Mouse (Mus musculus) cerebellum, adult 2 months (tissue): ENCODE results near the gene Snx3. TPM values are rescaled to one million over a fixed set of nuclear protein-coding genes. Genes with fewer than 3 reads are reported as not detected.

Experiments
- DNase-seq, 2 experiments: peaks; one replicate each; pipeline ENCODE4 v3.0.0; 2021
- H3K27ac ChIP-seq: fragments of 200-500 bp; 2 replicates; pipeline ENCODE4 v1.5.1; 2012; ENCODE audit warnings: low read length, control low read depth, inconsistent platforms; ENCODE audit not compliant: insufficient read depth
- H3K27me3 ChIP-seq: fragments of 200-500 bp; 2 replicates; pipeline ENCODE4 v1.6.1; 2012; ENCODE audit warnings: inconsistent platforms, mild to moderate bottlenecking, low read length, moderate library complexity; ENCODE audit not compliant: control insufficient read depth, insufficient read depth
- H3K4me1 ChIP-seq: fragments of 200-500 bp; 2 replicates; pipeline ENCODE4 v1.6.1; 2011; ENCODE audit warnings: low read length; ENCODE audit not compliant: control insufficient read depth, insufficient read depth
- H3K4me3 ChIP-seq: fragments of 200-500 bp; replicated peaks from 2 replicates; pipeline ENCODE3; 2011; ENCODE audit warnings: mild to moderate bottlenecking, low read depth, low read length, control low read depth; ENCODE audit not compliant: insufficient read depth
- CTCF ChIP-seq: fragments of 200-500 bp; IDR thresholded peaks from 2 replicates; pipeline ENCODE4 v1.5.1; 2011; ENCODE audit warnings: low read depth, mild to moderate bottlenecking, control low read depth, low read length, moderate library complexity, borderline replicate concordance; ENCODE audit not compliant: insufficient read depth
- POLR2A ChIP-seq: fragments of 200-500 bp; IDR thresholded peaks from 2 replicates; pipeline ENCODE4 v1.6.1; 2011; ENCODE audit warnings: low read length, control low read depth, borderline replicate concordance; ENCODE audit not compliant: insufficient read depth
- WGBS: fragments of 180-500 bp; shearing (Covaris S2); methylation state at CpG from one replicate; pipeline ENCODE4 v1.1.7; 2018; 5-methylcytosine and 5-hydroxymethylcytosine counted together
- polyA plus RNA-seq: library from polyadenylated mRNA; depleted of rRNA; stranded (reverse); fragments of >200 nt; gene quantifications from 2 replicates; pipeline ENCODE4 v1.2.3, GENCODE M21; 2012

The Snx3 gene
- polyA plus RNA-seq, 1 experiment: 388 TPM

DNA sequence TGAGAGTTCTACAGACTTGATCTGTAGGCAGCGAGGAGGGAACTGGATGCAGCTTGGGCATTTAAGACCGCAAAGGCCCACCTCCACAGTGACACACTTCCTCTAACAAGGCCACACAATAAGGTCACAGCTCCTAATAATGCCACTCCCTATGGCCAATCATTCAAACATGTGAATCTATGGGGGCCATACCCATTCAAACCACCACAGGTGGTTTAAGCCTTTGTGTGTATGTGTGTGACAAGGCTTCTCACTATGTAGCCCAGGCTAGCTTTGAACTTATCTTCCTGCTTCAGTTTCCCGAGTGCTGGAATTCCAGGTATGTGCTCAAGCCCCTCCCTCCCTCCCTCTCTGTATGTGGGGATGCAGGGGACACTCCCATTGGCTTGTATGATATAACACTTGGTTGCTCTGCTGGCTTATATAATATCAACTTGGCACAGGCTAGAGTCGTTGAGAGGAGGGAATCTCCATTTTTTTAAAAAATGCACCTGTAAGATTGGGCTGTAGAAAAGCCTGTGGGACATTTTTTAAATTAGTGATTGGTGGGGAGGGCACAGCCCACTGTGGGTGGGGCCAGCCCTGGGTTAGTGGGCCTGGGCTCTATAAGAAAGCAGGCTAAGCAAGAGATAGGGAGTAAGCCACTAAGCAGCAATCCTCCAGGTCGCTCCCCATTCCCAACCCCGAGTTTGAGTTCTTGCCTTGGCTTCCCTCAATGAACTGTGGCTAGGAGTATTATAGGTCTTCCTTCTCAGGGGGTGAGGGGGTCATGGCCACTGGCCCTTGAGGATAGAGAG, 44.1 kb downstream of the Snx3 start:
- no peaks in the 10 kb centered on the region for H3K4me1 ChIP-seq
- H3K27ac ChIP-seq: no peak overlapping the region
- DNase-seq: no peak
- no peak overlapping the region for H3K4me3 ChIP-seq
- H3K27me3 ChIP-seq: no peaks in the 10 kb centered on the region
- TF ChIP-seq POLR2A (no peak), CTCF (no peak)
- 80% methylated on average over 6 of the region's 6 CpGs for WGBS

DNA sequence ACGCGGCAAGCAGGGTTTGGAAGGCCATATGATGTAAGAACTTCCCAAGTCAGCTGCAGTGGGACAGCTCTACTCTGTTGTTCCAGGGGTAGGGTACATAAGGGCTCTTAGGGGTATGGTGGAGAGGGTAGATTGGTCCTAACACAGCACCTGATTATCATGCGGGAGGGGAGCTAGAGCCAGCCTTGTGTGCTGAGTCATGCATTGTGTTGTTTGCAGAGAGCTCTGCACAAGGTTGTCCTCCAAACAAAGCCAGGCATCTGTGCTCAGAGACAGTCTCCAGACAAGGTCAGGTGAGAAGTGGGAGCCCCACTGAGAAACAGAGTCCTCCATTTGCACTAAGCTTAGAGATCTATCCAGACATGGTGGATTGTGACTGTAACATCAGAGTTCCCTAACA, 44.7 kb downstream of the Snx3 start:
- 97% methylated on average over 3 of the region's 3 CpGs for WGBS
- DNase-seq: no peak
- Histone ChIP-seq H3K27ac (no peak overlapping the region), H3K27me3 (no peaks in the 10 kb centered on the region), H3K4me1 (no peaks in the 10 kb centered on the region), H3K4me3 (no peak overlapping the region)
- TF ChIP-seq POLR2A: no peak
- TF ChIP-seq CTCF: no peak

DNA sequence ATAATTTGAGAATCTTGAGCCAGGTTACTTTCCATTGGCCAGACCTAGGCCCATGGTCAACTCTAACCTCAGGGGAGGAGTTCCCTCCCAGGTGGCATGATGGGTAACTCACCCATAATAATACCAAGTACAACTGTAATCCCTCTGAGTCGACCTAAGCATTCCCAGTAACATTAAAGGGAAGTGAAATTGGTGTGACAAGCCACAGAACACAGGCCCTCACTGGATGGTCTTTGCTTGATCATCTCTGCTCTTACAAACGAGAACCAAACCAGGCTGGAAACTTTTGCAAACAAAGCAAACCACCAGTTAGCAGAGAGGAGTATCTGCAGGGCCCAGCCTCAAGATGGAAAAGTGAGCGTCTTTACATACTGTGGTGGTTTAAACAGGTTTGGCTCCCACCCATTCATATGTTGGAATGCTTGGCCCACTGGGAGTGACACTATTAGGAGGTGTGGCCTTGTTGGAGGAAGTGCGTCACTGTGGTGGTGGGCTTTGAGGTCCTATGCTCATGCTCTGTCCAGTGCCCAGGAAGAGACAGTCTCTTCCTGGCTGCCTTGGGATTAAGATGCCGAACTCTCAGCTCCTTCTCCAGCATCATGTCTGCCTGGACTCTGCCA, 57.9 kb downstream of the Snx3 start:
- Histone ChIP-seq H3K4me3 (no peak overlapping the region), H3K27me3 (peaks cover 1% of the 10 kb centered on the region; the same call in 1 of the 2 replicates), H3K4me1 (no peaks in the 10 kb centered on the region), H3K27ac (no peak overlapping the region)
- no peak for DNase-seq
- WGBS: 81% methylated on average over 5 of the region's 5 CpGs
- TF ChIP-seq CTCF: no peak
- no peak for TF ChIP-seq POLR2A

DNA sequence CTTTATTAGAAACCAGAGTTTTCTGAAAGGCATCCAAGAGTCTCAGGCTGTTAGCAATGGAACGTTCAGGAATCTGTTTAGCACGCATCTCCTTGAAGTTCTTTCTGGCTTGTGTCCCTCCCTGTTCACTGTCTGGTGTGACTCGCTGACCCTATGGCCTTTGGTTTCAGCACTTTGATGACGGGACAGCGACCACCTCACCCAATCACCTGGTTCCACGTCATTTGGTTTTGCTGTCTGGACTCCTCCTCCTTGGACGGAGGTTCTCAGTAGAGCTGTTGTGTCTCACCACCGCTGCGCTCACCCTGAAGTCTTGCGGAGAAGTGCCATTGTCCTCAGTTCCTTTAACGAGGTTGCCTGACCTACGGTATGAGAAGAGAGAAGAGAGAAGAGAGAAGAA, 60.4 kb downstream of the Snx3 start:
- no peak overlapping the region for H3K4me3 ChIP-seq
- WGBS: 5% methylated on average over 12 of the region's 12 CpGs
- no peak overlapping the region for H3K27ac ChIP-seq
- DNase-seq: no peak
- H3K27me3 ChIP-seq: peaks cover 1% of the 10 kb centered on the region; the same call in 1 of the 2 replicates
- TF ChIP-seq CTCF (no peak), POLR2A (no peak)
- no peaks in the 10 kb centered on the region for H3K4me1 ChIP-seq

DNA sequence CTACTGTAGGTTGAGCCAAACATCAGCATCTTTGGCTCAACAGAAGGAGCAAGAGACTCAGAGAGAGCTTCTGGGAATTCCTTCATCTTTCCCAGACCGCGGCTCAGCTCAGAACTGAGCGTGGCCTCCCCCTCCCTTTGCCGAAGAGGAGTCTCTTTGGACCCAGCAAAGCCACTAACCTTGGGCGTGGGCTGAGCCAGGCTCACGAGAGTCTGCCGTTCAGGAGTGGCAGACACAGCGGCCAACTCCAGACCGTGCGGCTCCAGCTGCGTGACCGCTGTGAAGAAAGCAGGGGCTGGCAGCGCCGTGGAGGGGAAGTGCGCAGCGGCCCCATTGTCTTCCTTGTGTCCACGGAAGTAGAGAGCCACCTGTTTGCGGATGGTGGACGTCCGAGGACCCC, 70.7 kb downstream of the Snx3 start:
- TF ChIP-seq CTCF (no peak), POLR2A (no peak)
- peaks cover 3% of the 10 kb centered on the region; the same call in 1 of the 2 replicates for H3K27me3 ChIP-seq
- no peak for DNase-seq
- no peaks in the 10 kb centered on the region for H3K4me1 ChIP-seq
- H3K4me3 ChIP-seq: no peak overlapping the region
- WGBS: under 1% methylated on average over 20 of the region's 20 CpGs
- no peak overlapping the region for H3K27ac ChIP-seq

DNA sequence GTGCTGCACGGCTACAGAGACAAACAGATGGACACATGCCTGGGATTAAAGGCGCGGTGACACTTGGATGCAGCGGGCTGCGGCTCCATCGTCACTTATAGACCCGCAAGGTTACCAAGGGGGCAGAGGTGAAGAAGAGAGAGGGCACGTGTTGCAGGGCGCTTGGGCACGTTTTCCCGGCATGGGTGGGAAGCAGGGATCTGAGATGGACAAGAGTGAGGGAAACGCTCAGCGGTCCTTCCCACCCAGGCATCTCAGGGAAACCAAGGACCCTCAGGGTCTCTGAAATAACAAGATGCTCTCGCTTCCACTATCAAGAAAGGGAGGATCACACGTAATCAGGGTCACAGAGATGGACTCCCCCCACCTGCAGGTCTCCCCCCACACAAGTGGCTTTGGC, 71.1 kb downstream of the Snx3 start:
- Histone ChIP-seq H3K27me3 (peaks cover 3% of the 10 kb centered on the region; the same call in 1 of the 2 replicates), H3K4me3 (no peak overlapping the region), H3K4me1 (no peaks in the 10 kb centered on the region), H3K27ac (no peak overlapping the region)
- TF ChIP-seq POLR2A (no peak), CTCF (no peak)
- WGBS: 1% methylated on average over 15 of the region's 15 CpGs
- no peak for DNase-seq

DNA sequence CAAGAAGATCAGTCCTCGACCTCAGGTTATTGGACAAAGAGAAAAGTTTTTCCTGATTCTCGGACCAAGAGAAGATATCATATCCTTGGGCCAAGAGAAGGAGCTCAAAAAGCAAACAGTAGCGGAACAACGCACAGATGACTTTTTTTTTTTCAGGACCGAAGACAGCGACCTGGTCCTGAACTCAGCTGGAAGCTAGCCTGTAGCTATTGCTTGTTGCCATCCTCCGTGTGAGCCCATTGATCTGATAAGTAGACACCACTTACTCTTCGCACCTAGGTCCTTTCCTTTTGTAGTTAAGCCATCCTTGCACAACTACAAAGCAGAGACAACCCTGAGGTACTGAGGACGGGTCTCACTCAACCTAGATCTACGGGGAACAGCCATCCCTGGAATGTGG, 72.8 kb downstream of the Snx3 start:
- Histone ChIP-seq H3K27ac (no peak overlapping the region), H3K27me3 (peaks cover 5% of the 10 kb centered on the region; the same call in 1 of the 2 replicates), H3K4me3 (no peak overlapping the region), H3K4me1 (no peaks in the 10 kb centered on the region)
- TF ChIP-seq POLR2A (no peak), CTCF (no peak)
- WGBS: 4% methylated on average over 10 of the region's 10 CpGs
- DNase-seq: no peak
